Mouse (Mus musculus): ENCODE results near the gene Helz.

Gene Helz

DNA sequence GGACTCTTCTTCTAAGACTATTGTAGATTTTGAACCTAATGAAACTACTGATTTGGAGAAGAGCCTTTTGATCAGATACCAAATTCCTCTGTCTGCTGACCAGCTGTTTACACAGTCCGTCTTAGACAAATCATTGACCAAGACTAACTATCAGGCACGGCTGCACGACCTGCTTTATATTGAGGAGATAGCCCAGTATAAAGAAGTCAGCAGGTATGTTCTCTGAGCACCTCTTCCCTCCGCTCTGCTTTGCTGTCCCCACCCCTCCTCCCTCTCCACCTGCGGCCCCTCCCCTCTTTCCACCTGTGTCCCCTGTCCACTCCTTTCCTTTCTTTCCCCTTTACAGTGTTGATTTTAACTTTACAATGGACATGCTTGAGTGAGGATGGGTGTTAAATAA, 66.2 kb downstream of the Helz start:
- in situ Hi-C loops (cut with MboI, MseI) = no loop called here

- in situ Hi-C loops (cut with MboI, MseI) = no loop called here
Measured at GRCm38 (mm10) chr11:107615696-107616095, 68.0 kb downstream of the Helz start.

DNA sequence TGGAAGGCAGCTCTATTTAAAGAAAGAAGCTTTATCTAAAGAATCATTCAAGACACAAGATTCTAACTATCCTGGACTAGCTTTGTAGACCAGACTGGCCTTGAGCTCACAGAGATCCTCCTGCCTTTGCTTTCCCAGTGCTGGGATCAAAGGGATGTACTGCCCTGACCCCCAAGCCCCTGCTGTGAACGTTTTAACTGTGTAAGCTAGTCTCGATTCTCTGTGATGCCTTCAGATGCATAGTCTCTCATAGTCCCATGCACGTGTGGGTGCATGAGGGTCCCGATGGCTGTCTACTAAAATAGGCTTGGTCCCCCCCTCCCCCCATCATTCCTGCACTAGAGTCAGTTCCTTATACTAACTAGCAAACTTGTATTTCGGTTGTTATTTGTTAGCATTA, 70.2 kb downstream of the Helz start:
- in situ Hi-C loops (cut with MboI, MseI) = no loop called here

GRCm38 (mm10) chr11:107624661-107625060, 76.9 kb downstream of the Helz start:
- in situ Hi-C loops (cut with MboI, MseI) = no loop called here

DNA sequence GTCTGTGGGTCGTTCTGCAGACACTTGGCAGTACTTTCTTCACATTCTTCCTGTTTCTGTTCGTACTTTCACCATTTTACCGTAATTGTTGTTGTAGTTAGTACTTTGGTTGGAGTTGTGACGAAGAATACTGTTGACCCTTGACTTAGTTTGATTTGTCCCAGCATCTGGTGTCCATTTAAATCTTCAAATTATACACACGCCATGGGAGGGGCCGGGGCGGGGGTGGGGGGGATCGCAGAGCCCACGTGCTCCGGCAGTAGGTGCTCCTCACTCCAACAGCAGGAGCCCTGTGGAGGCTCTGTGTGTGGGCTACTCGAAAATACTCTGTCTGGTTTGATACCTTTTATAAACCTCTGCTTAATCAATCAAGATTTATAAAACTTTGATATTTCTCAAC, 78.0 kb downstream of the Helz start:
- in situ Hi-C loops (cut with MboI, MseI) = no loop called here

GRCm38 (mm10) chr11:107629504-107629903, 81.8 kb downstream of the Helz start:
- in situ Hi-C loops (cut with MboI, MseI) = no loop called here

- in situ Hi-C loops (cut with MboI, MseI) = no loop called here
Measured at GRCm38 (mm10) chr11:107629951-107630350, 82.2 kb downstream of the Helz start.

DNA sequence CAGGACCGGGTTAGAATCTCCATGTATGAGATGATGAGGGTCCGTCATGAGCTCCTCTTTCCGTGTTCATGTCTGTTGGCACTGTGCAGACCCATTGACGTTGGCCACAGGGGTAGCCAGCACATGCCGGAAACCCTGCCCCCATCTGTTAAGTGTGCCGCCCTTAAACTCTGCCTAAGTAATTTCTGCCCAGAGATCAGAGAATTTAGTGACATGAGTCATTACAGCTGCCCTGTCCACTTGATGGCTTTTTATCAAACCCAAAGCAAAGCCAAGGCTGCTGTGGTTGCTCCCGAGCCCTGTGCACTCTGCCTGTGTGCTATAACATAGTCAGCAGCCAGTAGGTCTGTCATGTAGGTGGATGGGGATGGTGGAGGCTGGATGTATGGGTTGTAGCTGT, 83.4 kb downstream of the Helz start:
- in situ Hi-C loops (cut with MboI, MseI) = no loop called here

- in situ Hi-C loops (cut with MboI, MseI) = no loop called here
Measured at GRCm38 (mm10) chr11:107633563-107634146, 85.9 kb downstream of the Helz start.

GRCm38 (mm10) chr11:107638137-107638536, 90.4 kb downstream of the Helz start:
- in situ Hi-C loops (cut with MboI, MseI) = no loop called here

GRCm38 (mm10) chr11:107639657-107640056, 91.9 kb downstream of the Helz start:
- in situ Hi-C loops (cut with MboI, MseI) = loop anchor here (10.0 kb wide), 1 partner anchor 1645 kb away; the partner anchor contains the start of gene Ace3

DNA sequence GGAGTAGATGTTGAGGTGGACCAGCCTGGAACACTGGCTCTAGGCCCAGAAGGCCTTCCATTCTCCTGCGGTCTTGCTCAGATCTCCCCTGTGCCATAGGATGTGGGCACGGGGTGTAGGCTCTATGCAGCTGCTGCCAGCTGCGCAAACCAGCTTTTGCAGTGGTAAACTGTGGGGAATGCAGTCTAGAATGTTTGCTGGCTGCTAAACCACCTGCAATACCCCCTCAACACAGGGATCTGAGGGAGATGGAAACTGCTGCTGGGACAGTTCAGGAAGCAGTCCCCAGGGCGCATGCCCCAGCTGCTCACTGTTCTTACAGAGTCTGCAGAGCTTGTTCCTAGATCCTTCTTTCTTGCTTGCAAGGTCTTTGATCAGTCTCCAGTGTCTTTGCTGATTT, 96.7 kb downstream of the Helz start:
- in situ Hi-C loops (cut with MboI, MseI) = loop anchor here (10.0 kb wide), 1 partner anchor 1650 kb away; the partner anchor contains the start of gene Ace3

- in situ Hi-C loops (cut with MboI, MseI) = loop anchor here (10.0 kb wide), 1 partner anchor 1653 kb away; the partner anchor contains the start of gene Ace3
Measured at GRCm38 (mm10) chr11:107647330-107647729, 99.6 kb downstream of the Helz start.

- in situ Hi-C loops (cut with MboI, MseI) = loop anchor here (10.0 kb wide), 1 partner anchor 1654 kb away; the partner anchor contains the start of gene Ace3
Measured at GRCm38 (mm10) chr11:107648668-107649067, 100.9 kb downstream of the Helz start.

- in situ Hi-C loops (cut with MboI, MseI) = loop anchor here (10.0 kb wide), 1 partner anchor 1655 kb away; the partner anchor contains the start of gene Ace3
Measured at GRCm38 (mm10) chr11:107649458-107649857, 101.7 kb downstream of the Helz start.

GRCm38 (mm10) chr11:107650422-107651051, 102.8 kb downstream of the Helz start:
- in situ Hi-C loops (cut with MboI, MseI) = no loop called here

- in situ Hi-C loops (cut with MboI, MseI) = no loop called here
Measured at GRCm38 (mm10) chr11:107651391-107651790, 103.7 kb downstream of the Helz start.

GRCm38 (mm10) chr11:107652137-107652536, 104.4 kb downstream of the Helz start:
- in situ Hi-C loops (cut with MboI, MseI) = no loop called here

DNA sequence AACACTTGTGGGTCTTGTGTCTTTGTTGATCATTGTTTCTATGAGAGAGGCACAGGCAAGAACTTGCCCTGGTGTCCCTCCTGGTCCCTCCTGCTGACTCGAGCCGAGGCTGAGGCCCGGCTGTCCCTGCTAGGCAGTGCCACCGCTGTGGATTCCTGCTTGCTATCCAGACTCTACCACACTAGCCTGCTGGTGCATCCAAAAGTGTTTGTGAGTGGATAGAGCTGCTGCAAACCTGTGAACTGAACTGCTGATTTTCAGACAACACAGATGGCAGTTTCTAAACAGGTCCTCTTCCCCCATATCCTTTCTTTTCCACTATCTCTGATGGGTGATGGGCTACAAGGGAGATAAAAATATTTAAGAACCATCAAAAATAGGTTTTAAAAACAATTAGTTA, 107.8 kb downstream of the Helz start:
- in situ Hi-C loops (cut with MboI, MseI) = no loop called here

GRCm38 (mm10) chr11:107657117-107657516, 109.4 kb downstream of the Helz start:
- in situ Hi-C loops (cut with MboI, MseI) = no loop called here

- in situ Hi-C loops (cut with MboI, MseI) = no loop called here
Measured at GRCm38 (mm10) chr11:107660452-107660851, 112.7 kb downstream of the Helz start.

DNA sequence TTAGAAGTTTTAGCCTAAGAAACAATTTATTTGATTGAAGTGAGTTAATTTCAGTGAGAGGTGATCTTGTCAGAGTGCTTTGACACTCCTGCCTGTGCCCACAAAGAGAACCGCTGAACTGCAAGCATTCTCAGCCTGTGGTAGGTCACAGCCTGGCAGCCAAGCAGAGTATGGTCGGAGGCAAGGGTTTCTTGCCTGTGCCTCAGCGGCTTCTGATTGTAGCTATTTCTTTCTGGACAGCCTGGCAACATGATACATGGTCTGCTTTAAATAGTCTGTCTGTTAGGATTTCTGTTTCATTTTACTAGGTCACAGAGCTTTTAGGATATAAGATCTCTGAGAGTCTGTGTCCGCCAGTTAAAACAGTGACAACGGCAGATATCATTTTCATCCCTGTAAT, 114.9 kb downstream of the Helz start:
- in situ Hi-C loops (cut with MboI, MseI) = no loop called here

DNA sequence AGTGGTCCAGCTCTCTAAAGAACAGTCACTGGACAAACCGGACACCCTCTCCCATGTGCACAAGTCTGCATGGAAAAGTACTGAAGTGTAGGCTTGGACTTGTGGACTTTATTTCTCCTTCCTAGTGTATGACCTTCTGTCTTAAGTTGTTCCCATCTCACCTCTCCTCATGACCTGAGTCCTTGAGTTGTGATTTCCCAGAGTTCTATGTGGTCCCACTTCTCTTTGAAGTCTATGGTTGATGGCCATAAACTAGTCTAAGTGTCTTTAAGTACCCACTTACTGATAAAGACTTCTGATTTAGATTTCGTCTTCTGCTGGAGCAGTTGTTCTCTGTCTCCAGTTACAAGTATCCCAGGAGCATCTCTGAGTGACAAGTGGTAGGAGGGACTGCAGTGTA, 119.8 kb downstream of the Helz start:
- in situ Hi-C loops (cut with MboI, MseI) = no loop called here
